Mouse (Mus musculus): ENCODE measurements around the gene Atf6.

Gene Atf6

DNA sequence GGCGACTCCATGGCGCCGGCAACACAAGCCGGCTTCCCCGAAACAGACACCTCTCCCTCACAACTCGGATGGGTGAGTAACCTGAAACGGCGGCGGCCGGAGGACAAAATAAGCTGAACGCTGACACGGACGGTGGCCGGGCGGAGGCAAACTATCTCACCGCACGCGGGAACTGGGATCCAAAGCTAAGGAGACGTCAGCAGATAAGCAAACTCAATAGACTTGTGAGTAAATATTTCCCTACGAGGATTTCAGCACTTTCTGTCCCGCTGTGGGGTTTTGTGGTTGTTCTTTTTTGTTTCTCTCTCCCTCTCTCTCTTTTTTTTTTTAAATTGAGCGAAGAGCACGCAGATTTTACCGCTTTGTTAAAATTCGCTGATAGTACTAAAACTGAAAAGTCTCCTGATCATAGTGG is at the start of gene Atf6:
Atf6 (minus strand) TSS at position 81 of the 415 bp plus-strand sequence.
- TF ChIP-seq GATA4 (IDR thresholded peaks at IDR 0.05; ENCODE audit: insufficient replicate concordance, low read length), result peak; percentile 96

DNA sequence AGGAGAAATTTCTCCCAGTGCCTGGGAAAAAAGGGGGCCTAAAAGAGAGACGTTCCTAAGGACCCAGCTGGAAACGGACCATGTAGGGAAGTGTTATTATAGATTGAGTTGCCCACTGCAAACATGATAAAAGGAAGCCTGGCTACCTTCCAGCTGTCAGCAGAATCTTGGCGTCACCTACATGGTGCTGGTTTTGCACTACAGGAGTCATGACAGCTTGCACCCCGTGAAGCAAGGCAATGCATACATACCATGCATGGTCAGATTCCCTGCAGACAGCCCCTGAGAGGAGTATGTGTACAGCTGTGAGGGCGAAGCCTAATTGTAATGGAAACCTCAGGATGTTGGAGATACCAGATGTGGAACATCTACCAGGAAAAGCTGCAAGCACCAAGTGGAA is 48.1 kb upstream of the Atf6 start:
- TF ChIP-seq GATA4 (IDR thresholded peaks at IDR 0.05; ENCODE audit: insufficient replicate concordance, low read length), result no peak

DNA sequence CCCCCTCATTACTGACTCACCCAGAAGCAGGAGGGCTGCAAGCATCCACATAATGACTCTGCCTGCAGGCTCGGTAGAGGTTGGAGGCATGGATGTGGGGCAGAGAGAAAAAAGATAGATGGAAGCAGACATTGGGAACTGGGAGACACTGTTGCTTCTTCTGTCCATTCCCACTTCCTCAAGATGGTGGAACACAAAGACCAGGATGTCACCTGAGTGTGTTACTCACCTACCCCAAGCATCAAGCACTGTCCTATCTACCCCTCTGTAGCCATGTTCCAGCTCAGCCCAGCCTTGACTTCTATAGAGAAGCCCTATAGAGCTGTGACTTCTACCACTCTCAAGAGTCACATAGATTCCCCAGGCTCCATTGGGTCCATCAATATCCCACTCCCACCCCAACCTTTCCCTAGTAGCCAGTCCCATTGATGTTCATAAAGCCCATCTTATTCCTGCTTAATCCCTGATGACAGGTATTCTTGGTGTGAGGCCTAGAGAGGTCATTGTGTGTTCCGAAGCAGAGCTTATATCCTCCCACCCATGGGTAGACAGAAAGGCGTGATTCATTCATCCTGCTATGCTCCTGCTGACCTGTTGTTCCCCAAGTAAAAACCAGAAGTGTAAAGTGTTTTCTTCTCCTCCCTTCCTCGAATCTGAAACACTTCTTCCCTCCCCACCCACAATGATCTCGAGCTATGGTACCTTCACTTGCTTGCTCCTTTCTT is 45.5 kb upstream of the Atf6 start, which contains the start of gene Fcrlb:
Fcrlb (minus strand) TSS at position 51 of the 725 bp plus-strand sequence.
- TF ChIP-seq GATA4 (IDR thresholded peaks at IDR 0.05; ENCODE audit: insufficient replicate concordance, low read length), result no peak

DNA sequence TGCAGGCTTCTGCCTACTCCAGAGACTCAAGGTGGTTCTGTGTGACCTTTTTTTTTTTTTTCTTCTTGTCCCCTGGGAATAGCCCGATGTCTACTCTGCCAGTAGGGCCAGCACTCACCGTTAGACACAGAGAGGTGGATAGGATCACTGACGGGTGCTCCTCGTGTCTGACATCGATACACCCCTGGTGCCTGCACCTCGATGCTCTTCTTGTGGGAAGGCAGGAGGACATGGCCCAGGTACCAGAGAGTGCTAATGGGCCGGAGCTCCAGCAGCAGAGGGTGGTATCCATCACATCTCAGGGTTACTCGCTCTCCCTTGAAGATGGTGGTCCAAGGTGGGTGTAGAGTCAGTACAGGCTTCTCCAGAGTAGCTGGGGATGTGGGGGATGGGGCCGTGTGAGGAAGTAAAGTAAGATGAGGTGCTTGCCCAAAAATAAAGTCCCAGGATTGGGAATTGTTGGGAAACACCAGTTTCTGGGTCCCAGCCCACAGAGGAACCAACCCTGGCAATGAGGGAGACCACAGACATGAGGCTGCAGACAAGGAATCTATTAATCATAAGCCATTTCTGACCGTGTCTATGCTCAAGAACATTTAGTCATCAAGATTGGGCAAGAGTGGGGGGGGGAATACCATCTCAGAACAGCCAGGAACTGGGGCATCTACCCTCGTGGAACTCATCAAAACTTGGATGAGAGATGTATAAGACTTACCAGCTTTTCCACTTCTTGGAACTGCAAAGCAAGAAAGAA is 44.5 kb upstream of the Atf6 start:
- TF ChIP-seq GATA4 (IDR thresholded peaks at IDR 0.05; ENCODE audit: insufficient replicate concordance, low read length), result no peak

DNA sequence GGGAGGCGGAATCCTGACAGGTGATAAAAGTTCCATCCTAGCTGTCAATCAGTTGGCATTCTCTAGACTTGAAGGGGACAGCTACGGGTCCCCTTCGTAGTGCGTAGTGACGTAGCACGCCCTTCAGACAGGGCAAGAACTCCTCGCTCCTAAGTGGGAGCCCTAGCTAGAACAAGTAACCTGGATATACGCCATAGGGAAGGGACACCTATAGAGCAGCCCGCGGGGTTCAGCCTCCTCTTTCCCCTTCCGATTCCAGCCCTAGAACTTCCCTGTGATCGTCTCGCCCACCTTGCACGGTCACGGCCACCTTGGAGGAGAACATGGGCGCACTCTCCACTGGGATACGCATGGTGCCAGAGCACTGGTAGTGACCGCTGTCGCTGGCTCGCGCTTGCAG is 40.8 kb upstream of the Atf6 start:
- TF ChIP-seq GATA4 (IDR thresholded peaks at IDR 0.05; ENCODE audit: insufficient replicate concordance, low read length), result no peak

DNA sequence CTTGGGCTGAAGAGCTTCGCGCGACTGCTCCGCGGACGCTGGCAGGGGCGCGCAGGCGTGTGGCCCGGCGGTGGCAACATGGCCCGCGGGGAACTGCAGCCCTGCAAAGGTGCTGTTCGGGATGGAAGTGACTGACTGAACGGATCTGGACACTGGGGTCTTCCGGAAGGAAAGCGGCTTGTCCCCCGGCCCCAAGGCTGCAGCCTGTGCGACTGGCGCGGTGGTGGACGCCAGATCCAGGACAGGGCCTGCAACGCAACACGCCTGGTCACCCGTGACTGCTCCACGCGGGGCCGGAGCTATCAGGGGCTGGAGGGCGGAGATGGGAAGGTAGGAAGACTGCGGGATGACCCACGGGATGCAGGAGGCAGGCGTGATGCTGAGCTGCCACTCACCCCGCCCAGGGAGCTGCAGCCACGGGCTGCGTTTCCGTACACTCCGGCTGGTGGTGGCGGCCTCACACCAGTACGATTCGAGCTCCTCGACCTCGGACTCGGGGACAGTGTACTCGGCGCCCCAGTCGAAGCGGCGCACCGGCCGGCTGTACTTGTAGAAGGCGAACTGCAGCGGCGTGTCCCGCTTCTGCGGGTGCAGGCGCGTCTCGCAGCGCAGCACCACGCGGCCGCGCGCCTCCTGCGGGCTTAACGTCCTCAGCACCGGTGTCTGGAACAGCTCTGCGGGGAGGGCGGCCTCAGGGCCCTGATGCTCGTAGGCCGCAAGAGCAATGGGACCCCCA is 40.1 kb upstream of the Atf6 start:
- no peak for TF ChIP-seq GATA4 (IDR thresholded peaks at IDR 0.05; ENCODE audit: insufficient replicate concordance, low read length)

DNA sequence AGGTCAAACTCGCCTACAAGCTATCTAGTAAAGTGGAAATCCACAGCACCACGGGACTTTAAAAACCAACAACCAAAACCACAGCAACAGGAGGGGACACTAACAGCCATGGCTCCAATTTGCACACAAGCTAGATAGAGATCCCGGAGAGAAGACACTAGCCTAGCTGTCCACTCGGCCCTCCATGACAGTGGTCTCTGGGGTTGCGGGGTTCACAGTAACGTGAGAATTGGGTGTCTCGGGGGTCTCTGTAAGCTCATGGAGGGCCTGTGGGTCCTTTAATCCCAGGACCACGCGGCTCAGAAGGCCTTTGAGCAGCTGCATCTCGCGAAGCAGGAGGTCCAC is 39.5 kb upstream of the Atf6 start:
- TF ChIP-seq GATA4 (IDR thresholded peaks at IDR 0.05; ENCODE audit: insufficient replicate concordance, low read length), result no peak

DNA sequence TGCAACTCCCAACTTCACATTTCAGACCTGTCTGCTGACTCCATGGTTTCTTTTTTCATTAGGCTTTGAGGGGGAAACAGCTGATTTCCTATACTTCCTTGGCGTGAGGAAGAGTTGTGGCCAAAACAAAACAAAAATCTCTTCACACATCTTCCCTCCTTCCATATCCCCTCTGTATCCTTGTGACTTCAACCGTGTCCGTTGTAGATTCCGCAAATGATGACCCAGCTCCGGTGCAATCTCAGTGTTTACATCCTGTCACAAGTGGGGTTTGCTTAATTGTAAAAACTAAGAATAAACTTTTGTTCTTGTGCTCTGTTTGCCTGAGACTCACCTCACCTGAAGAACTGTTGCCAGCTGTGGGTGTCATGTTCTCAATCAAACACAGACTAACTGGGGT is 35.9 kb upstream of the Atf6 start:
- peak; percentile 63; the same call in 1 of the 2 replicates for TF ChIP-seq GATA4 (IDR thresholded peaks at IDR 0.05; ENCODE audit: insufficient replicate concordance, low read length)

DNA sequence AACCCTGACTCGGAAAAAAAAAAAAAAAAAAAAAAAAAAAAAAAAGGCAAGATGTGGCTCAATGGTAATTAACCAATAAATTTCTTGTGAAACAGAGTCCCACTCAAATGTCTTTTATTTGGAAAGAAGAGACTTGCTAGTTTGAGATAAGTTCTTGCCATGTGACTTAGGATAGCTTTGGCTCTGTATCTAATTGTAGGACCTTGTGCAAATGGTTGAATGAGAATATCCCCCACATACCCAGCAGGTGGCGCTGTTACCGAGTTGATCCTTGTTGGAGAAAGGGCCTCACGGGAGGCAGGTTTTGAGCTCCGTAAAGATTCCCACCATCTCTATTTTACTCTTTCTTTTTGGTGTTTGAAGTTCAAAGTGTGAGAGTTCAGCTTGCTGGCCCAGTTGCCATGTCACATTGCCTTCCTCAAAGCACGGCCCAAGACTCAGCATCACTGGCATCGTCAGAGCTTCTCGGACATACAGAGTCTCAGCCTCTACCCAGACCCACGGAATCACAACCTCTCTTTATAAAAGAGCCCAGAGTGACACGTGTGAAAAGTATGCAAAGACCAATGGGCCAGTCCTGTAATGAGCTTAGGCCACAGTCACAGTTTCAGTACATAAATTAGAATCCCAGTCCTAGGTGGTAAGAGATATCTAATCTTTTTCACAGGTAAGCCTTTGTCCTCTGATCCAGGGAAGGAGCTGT is 34.1 kb upstream of the Atf6 start:
- no peak for TF ChIP-seq GATA4 (IDR thresholded peaks at IDR 0.05; ENCODE audit: insufficient replicate concordance, low read length)

DNA sequence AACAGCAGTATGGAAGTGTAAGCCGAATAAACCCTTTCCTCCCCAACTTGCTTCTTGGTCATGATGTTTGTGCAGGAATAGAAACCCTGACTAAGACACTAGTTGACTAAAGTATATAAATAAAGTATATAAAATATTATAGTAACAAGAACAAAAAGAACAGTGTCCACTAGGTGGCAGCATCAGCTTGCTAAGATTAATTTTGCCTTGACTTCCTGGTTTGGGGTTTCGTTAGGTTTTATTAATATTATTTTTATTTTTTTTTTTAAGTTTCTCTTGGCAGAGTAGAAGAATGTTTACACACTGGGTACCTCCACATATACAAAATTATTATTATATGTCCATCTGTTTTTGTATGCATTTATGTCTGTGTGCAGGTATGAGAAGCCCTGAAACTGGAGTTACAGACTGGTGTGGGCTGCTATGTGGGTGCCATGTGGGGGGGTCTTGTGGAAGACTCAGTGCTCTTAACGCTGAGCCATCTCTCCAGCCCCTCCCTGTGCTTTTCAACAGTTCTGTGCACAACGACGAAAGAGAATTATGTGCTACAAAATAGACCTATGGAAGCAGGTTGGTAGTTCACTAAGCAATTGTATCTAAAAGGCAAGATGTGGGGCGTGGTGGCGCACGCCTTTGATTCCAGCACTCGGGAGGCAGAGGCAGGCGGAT is 33.4 kb upstream of the Atf6 start:
- no peak for TF ChIP-seq GATA4 (IDR thresholded peaks at IDR 0.05; ENCODE audit: insufficient replicate concordance, low read length)

DNA sequence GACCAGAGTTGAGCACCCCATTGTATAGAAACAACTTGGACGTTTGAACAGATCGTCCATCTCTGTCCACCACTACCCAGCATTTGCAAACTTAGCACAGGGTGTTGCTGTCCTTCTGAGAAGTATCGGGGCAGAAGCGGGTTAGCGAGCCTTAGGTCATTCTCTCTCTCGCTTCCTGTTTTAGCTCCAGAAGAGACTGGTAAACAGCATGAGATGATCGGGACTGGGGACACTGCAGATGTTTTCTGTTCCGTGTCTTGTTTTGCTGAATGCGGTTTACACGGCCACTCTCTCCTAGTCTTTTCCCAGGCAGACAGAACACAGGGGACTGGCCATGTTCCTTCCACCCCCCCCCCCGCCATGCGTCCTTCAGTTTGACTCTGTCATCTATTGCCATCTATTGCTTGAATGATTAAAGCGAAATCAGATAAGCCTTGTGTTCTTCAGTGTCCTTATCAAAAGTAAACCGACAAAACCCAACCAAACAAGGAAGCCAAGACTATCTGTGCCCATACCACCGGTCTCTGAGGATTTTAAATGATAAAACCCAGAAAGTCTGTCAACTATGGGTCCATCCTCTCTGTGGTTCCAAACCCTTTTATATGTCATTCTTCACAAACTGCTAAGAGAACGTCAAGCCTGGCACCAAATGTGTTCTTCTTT is 31.0 kb upstream of the Atf6 start:
- no peak for TF ChIP-seq GATA4 (IDR thresholded peaks at IDR 0.05; ENCODE audit: insufficient replicate concordance, low read length)

DNA sequence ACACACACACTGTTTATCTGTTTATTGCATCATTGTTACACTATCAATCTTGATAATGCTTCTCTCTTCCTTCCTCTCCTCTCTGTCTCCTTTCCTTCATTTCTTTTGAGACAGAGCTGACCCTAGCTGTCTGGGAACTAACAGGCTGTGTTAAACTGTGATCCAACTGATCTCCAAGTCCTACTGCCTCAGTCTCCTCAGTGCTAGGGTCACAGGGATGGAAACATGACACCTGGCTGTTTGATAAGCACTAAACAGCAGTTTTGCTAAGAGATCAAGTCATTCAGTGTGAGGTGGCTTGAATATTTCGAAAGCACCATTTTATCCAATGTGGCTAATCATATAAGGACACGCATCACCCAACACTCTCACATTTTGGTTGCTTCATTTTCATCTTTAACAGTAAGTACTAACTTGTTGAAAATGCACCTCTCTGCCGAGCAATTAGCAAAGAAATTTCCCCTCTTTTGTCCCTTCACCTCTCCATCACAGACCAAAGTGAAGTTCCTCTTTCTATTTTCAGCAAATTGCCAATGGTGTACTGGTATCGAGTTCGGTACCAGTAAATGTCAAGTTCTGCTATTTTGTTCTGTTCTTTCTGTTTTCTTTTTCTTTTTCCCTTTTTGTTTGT is 29.2 kb upstream of the Atf6 start:
- no peak for TF ChIP-seq GATA4 (IDR thresholded peaks at IDR 0.05; ENCODE audit: insufficient replicate concordance, low read length)

Measured in liver, adult (tissue).